Mouse (Mus musculus): ENCODE results near the gene Gas2.

Gas2 gene

GRCm38 (mm10) chr7:51964681-51965080, 102.9 kb downstream of the Gas2 start:
- DNase-seq (ENCODE audit: low read depth, low spot score) = peak; percentile 75

GRCm38 (mm10) chr7:51967581-51967980, 105.8 kb downstream of the Gas2 start:
- DNase-seq (ENCODE audit: low read depth, low spot score) = no peak

GRCm38 (mm10) chr7:51969379-51969778, 107.6 kb downstream of the Gas2 start:
- no peak for DNase-seq (ENCODE audit: low read depth, low spot score)

- DNase-seq (ENCODE audit: low read depth, low spot score) = peak; percentile 85
These were observed 110.5 kb downstream of the Gas2 start for GRCm38 (mm10) chr7:51972252-51972855.

- no peak for DNase-seq (ENCODE audit: low read depth, low spot score)
These were observed 111.3 kb downstream of the Gas2 start for GRCm38 (mm10) chr7:51973091-51973490.

GRCm38 (mm10) chr7:51973526-51973925, 111.7 kb downstream of the Gas2 start:
- peak; percentile 25 for DNase-seq (ENCODE audit: low read depth, low spot score)

GRCm38 (mm10) chr7:51975181-51975580, 113.4 kb downstream of the Gas2 start:
- no peak for DNase-seq (ENCODE audit: low read depth, low spot score)

- peak; percentile 58 for DNase-seq (ENCODE audit: low read depth, low spot score)
These were observed 117.5 kb downstream of the Gas2 start for GRCm38 (mm10) chr7:51979271-51979670.

GRCm38 (mm10) chr7:51982303-51982702, 120.5 kb downstream of the Gas2 start:
- DNase-seq (ENCODE audit: low read depth, low spot score) = peak; percentile 83

- peak; percentile 72 for DNase-seq (ENCODE audit: low read depth, low spot score)
These were observed 123.9 kb downstream of the Gas2 start for GRCm38 (mm10) chr7:51985763-51986162.

- DNase-seq (ENCODE audit: low read depth, low spot score) = no peak
These were observed 125.1 kb downstream of the Gas2 start for GRCm38 (mm10) chr7:51986909-51987308.

- DNase-seq (ENCODE audit: low read depth, low spot score) = no peak
These were observed 129.2 kb downstream of the Gas2 start for GRCm38 (mm10) chr7:51991020-51991419.

- DNase-seq (ENCODE audit: low read depth, low spot score) = peak; percentile 99
These were observed 143.9 kb downstream of the Gas2 start, which contains the start of gene Svip for GRCm38 (mm10) chr7:52005511-52006295. Gene Svip, minus strand, starts transcription at chr7:52006018.

GRCm38 (mm10) chr7:52006296-52006630, 144.4 kb downstream of the Gas2 start:
- no peak for DNase-seq (ENCODE audit: low read depth, low spot score)

GRCm38 (mm10) chr7:52007138-52007537, 145.3 kb downstream of the Gas2 start:
- DNase-seq (ENCODE audit: low read depth, low spot score) = no peak

GRCm38 (mm10) chr7:52013457-52013856, 151.6 kb downstream of the Gas2 start:
- DNase-seq (ENCODE audit: low read depth, low spot score) = no peak

- no peak for DNase-seq (ENCODE audit: low read depth, low spot score)
These were observed 153.4 kb downstream of the Gas2 start for GRCm38 (mm10) chr7:52015180-52015579.

GRCm38 (mm10) chr7:52015628-52016027, 153.8 kb downstream of the Gas2 start, which contains the start of gene 1700015G11Rik:
Gene 1700015G11Rik, minus strand, starts transcription at chr7:52015728.
- no peak for DNase-seq (ENCODE audit: low read depth, low spot score)

GRCm38 (mm10) chr7:52022039-52022438, 160.2 kb downstream of the Gas2 start:
- no peak for DNase-seq (ENCODE audit: low read depth, low spot score)

- no peak for DNase-seq (ENCODE audit: low read depth, low spot score)
These were observed 162.3 kb downstream of the Gas2 start for GRCm38 (mm10) chr7:52024050-52024626.

- DNase-seq (ENCODE audit: low read depth, low spot score) = peak; percentile 68
These were observed 176.1 kb downstream of the Gas2 start for GRCm38 (mm10) chr7:52037600-52038582.
